9 mouse cellular contexts compared by ENCODE assay signal in genomic region chr2:29648956-29649794, GRCm38 (mm10). TPM values are rescaled to one million over a fixed set of nuclear protein-coding genes. Genes with fewer than 3 reads are reported as not detected.
DNase-seq lines count a peak whose midpoint lies in the region; ATAC-seq and TF ChIP-seq lines count a peak whose summit lies in the region.
"Had no signal": no experiment of that assay in that cellular context is flagged by ENCODE, and none has a peak within 500 bp of the region (broad histone marks: within the 10 kb centered on the region; RNA-seq: fewer than 3 reads in every experiment).

No protein-coding gene starts in this region.

- H3K4me2 ChIP-seq in lung, embryonic 15.5 days, result no peak overlapping the region
- no peak overlapping the region for H3K4me2 ChIP-seq in stomach, embryonic 15.5 days
- H3K4me2 ChIP-seq: embryonic facial prominence, embryonic 12.5 days had no signal

- no peaks in the 10 kb centered on the region for H3K9me3 ChIP-seq in lung, embryonic 15.5 days
- no peaks in the 10 kb centered on the region for H3K9me3 ChIP-seq in stomach, embryonic 15.5 days
- H3K9me3 ChIP-seq: embryonic facial prominence, embryonic 12.5 days had no signal

- ATAC-seq in lung, embryonic 15.5 days (ENCODE audit: borderline replicate concordance, extremely low read depth, low FRiP score, low TSS enrichment), result no peak; the same call in 1 of the 2 replicates
- ATAC-seq in stomach, embryonic 15.5 days (ENCODE audit: insufficient read depth, low FRiP score, low read depth), result no peak
- ATAC-seq in frontal cortex, adult (ENCODE audit: low TSS enrichment), result no peak

- H3K4me3 ChIP-seq in lung, embryonic 15.5 days, result no peak overlapping the region
- H3K4me3 ChIP-seq in lung, adult 2 months (replicated peaks; ENCODE audit: extremely low read depth, low read depth, low read length), result no peak overlapping the region
- H3K4me3 ChIP-seq in stomach, embryonic 15.5 days (replicated peaks), result no peak overlapping the region
- H3K4me3 ChIP-seq: embryonic facial prominence, embryonic 12.5 days had no signal

- no peak for TF ChIP-seq CTCF in lung, adult 2 months (IDR thresholded peaks at IDR 0.05; ENCODE audit: insufficient read depth, low read length)

- H3K4me1 ChIP-seq in lung, embryonic 15.5 days, result peaks cover 33% of the 10 kb centered on the region
- peaks cover 16% of the 10 kb centered on the region; the same call in 1 of the 2 replicates for H3K4me1 ChIP-seq in lung, adult 2 months (ENCODE audit: control insufficient read depth, insufficient read depth, low read length)
- H3K4me1 ChIP-seq in stomach, embryonic 15.5 days, result no peaks in the 10 kb centered on the region

- TF ChIP-seq POLR2A in lung, adult 2 months (IDR thresholded peaks at IDR 0.05; ENCODE audit: borderline replicate concordance, extremely low read depth, low read depth, low read length), result no peak

- H3K27me3 ChIP-seq in lung, embryonic 15.5 days, result no peaks in the 10 kb centered on the region
- H3K27me3 ChIP-seq in stomach, embryonic 15.5 days (replicated peaks), result no peaks in the 10 kb centered on the region
- H3K27me3 ChIP-seq: embryonic facial prominence, embryonic 12.5 days had no signal

- H3K36me3 ChIP-seq in lung, embryonic 15.5 days, result no peaks in the 10 kb centered on the region
- no peaks in the 10 kb centered on the region for H3K36me3 ChIP-seq in stomach, embryonic 15.5 days

- 46% methylated on average over 6 of the region's 6 CpGs for WGBS in lung, embryonic 15.5 days
- WGBS in lung, adult 2 months, result 21% methylated on average over 6 of the region's 6 CpGs
- WGBS in stomach, embryonic 15.5 days, result 54% methylated on average over 6 of the region's 6 CpGs

- H3K9ac ChIP-seq in lung, embryonic 15.5 days, result no peak overlapping the region
- H3K9ac ChIP-seq in stomach, embryonic 15.5 days, result no peak overlapping the region
- H3K9ac ChIP-seq: embryonic facial prominence, embryonic 12.5 days had no signal

- DNase-seq in lung, adult 2 months, result no peak
- DNase-seq in heart, adult 9 months (ENCODE audit: low spot score in 2 of 2), result peak; percentile 81 to 91
- DNase-seq in kidney, postnatal 14 days, result peak; percentile 64
- DNase-seq in thymus, adult 18-20 months, result no peak
- no peak for DNase-seq in layer of hippocampus, adult 11-12 months (ENCODE audit: low spot score)

- peak overlapping the region; percentile 56 for H3K27ac ChIP-seq in lung, embryonic 15.5 days
- H3K27ac ChIP-seq in stomach, embryonic 15.5 days, result peak overlapping the region; percentile 75; the same call in 1 of the 2 replicates
- H3K27ac ChIP-seq: embryonic facial prominence, embryonic 12.5 days had no signal

RNA-seq across cellular contexts. Expression of gene Rapgef1, which starts 29.7 kb away (rescaled TPM):
- 14.2 and 15.0 TPM in 2 replicates for polyA plus RNA-seq in lung, embryonic 15.5 days (2015; fragmentation: Nextera tagmentation; extraction: Ambion mirVana)
- 52.4 and 65.2 TPM in 2 replicates for polyA plus RNA-seq in lung, adult 2 months (2012; rRNA removed)
- 12.7 and 14.5 TPM in 2 replicates for polyA plus RNA-seq in stomach, embryonic 15.5 days (2015; fragmentation: Nextera tagmentation; extraction: Ambion mirVana)

Comparison
In these comparisons a context has a peak if more than half of its experiments do, and no peak if none do; other contexts are left out.
1. DNase-seq: peak in heart, adult 9 months (2 of 2) and kidney, postnatal 14 days (single experiment); none in lung, adult 2 months (single experiment), thymus, adult 18-20 months (0 of 2) and layer of hippocampus, adult 11-12 months (single experiment).